Mouse (Mus musculus): ENCODE measurements around the gene Aipl1.

DNA sequence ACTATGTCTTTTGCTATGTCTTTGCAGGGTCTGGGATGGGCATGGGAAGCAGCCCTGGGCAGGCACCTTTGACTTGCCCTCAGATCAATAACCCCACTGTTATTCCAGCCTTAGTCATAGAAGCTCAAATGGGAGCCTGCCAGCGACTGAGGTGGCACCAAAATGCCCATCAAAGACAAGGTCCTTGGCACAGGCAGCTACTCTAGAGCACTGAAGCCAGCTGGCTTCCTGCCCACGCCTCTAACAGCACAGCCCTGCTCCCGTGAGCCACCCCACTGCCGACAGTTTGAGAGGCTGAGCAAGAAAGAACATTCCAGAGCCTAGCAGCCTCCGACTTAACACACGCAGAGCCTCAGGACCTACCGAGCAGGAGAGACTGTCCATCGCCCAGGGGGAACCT, 27.8 kb upstream of the Aipl1 start:
- TF ChIP-seq POLR2A (IDR thresholded peaks at IDR 0.05; ENCODE audit: control insufficient read depth, extremely low read depth, insufficient read depth, low read length, poor library complexity) (no peak), CTCF (IDR thresholded peaks at IDR 0.05; ENCODE audit: borderline replicate concordance, control insufficient read depth, extremely low read depth, insufficient read depth, low read length, poor library complexity) (no peak)
